Mouse (Mus musculus): Measurements from ENCODE around the gene Kcnq1. TPM values are rescaled to one million over a fixed set of nuclear protein-coding genes. Genes with fewer than 3 reads are reported as not detected.

Gene Kcnq1
- polyA plus RNA-seq, 1 experiment from 2014 or later, result 1.1 TPM

DNA sequence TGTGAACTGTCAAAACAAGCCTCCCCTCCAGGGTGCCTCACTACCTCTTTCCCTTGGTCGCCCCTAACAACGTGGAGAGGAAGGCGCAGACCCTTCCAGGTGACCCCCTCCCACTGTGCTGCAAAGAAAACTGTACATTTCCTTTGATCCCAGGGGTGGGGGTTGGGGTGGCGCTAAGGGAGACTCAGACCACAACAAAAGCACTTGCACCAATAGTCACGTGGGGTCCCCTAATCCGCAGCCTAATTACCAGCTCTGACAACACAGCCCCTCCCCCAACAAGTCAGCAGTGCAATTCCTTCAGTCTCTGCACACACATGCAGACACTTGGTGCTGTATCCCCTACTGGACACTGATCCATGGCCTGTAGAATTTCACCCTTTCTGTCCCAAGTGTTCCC, 361.6 kb downstream of the Kcnq1 start:
- no peaks in the 10 kb centered on the region; the same call in 1 of the 2 replicates for H3K27me3 ChIP-seq (ENCODE audit: control insufficient read depth, insufficient read depth, low read length)
- no peak overlapping the region for H3K9ac ChIP-seq (ENCODE audit: low read length)
- H3K4me3 ChIP-seq (ENCODE audit: low read depth, low read length), result no peak overlapping the region
- H3K4me2 ChIP-seq, result no peak overlapping the region
- ATAC-seq (ENCODE audit: low FRiP score) (peak; percentile 53), DNase-seq (ENCODE audit: low spot score, missing footprints) (peak; percentile 89)
- H3K4me1 ChIP-seq (ENCODE audit: control insufficient read depth, insufficient read depth, low read length), result peaks cover 22% of the 10 kb centered on the region
- no peaks in the 10 kb centered on the region for H3K9me3 ChIP-seq (ENCODE audit: control insufficient read depth, low read length)
- H3K36me3 ChIP-seq (ENCODE audit: control insufficient read depth, insufficient read depth, low read length), result no peaks in the 10 kb centered on the region
- H3K27ac ChIP-seq (ENCODE audit: low read depth, low read length), result no peak overlapping the region
- 7% methylated on average over 6 of the region's 6 CpGs for WGBS

DNA sequence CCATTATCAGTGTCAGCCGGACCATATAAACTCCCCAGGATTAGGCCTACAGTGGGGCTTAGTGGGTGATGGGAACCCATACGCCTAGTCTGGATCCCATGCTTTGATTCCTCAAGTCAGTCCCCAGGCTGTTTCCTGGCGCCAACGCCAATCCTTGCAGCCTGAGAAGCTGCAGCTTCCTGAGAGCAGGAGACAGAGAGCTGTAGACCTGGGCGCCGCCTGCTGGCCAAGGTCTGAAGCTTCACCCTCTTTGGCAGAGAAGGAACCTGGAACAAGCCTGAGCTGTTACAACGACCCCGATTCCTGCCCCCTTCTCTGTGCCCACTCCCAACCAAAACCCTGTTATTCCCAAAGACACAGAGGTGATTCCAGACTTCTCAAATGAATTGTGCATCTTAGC, 363.8 kb downstream of the Kcnq1 start:
- H3K4me3 ChIP-seq (ENCODE audit: low read depth, low read length), result no peak overlapping the region
- WGBS, result 25% methylated on average over 8 of the region's 8 CpGs
- no peak overlapping the region for H3K4me2 ChIP-seq
- H3K27ac ChIP-seq (ENCODE audit: low read depth, low read length), result no peak overlapping the region
- no peaks in the 10 kb centered on the region for H3K36me3 ChIP-seq (ENCODE audit: control insufficient read depth, insufficient read depth, low read length)
- peaks cover 17% of the 10 kb centered on the region for H3K4me1 ChIP-seq (ENCODE audit: control insufficient read depth, insufficient read depth, low read length)
- no peak for ATAC-seq (ENCODE audit: low FRiP score)
- peak; percentile 95 for DNase-seq (ENCODE audit: low spot score, missing footprints)
- H3K27me3 ChIP-seq (ENCODE audit: control insufficient read depth, insufficient read depth, low read length), result no peaks in the 10 kb centered on the region; the same call in 1 of the 2 replicates
- H3K9me3 ChIP-seq (ENCODE audit: control insufficient read depth, low read length), result no peaks in the 10 kb centered on the region
- no peak overlapping the region for H3K9ac ChIP-seq (ENCODE audit: low read length)

DNA sequence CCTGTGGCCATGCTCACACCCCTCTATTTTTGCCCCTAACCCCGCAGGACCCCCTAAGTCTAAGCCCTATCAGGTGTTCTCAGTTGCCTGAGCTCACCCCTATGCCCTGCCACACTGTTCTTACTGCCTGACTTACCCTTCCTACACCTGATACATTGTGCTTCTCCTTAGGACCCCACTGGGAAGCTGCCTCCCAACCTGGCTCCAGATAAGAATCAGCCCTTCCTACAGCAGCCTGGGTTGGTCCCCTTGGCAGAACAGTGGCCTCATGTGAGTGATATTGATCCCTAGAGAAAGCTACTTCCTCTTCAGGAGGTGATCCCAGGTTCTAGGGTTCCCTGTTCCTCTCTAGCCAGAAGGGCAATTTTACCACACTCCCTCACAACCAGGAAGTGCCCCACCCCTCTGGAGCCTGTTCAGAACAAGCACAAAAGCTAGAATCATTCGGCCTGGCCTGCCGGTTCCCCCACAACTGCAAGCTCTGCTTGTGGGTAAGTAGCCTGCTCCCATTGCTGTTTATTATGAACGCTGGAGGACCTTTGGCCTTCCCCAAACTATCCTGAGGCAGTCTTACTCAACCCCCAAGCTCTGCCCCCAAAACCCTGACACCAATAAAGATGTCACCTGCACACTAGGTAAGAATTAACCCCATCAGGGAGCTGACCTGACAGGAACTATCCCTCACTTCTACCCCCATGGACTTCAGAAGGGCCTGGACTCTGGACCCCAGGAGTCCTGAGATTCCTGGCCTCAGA, 367.4 kb downstream of the Kcnq1 start, which contains the start of gene Slc22a18:
Gene Slc22a18, plus strand, starts transcription at position 390 of the 755 bp plus-strand sequence.
- 56% methylated on average over 4 of the region's 4 CpGs for WGBS
- no peaks in the 10 kb centered on the region for H3K36me3 ChIP-seq (ENCODE audit: control insufficient read depth, insufficient read depth, low read length)
- no peaks in the 10 kb centered on the region for H3K9me3 ChIP-seq (ENCODE audit: control insufficient read depth, low read length)
- no peak within 1 kb of the TSS for H3K9ac ChIP-seq (ENCODE audit: low read length)
- no peak within 1 kb of the TSS for H3K4me3 ChIP-seq (ENCODE audit: low read depth, low read length)
- no peaks in the 10 kb centered on the region for H3K27me3 ChIP-seq (ENCODE audit: control insufficient read depth, insufficient read depth, low read length)
- no peaks in the 10 kb centered on the region for H3K4me1 ChIP-seq (ENCODE audit: control insufficient read depth, insufficient read depth, low read length)
- H3K27ac ChIP-seq (ENCODE audit: low read depth, low read length), result no peak within 1 kb of the TSS
- no peak for ATAC-seq (ENCODE audit: low FRiP score)
- no peak for DNase-seq (ENCODE audit: low spot score, missing footprints)
- H3K4me2 ChIP-seq, result no peak within 1 kb of the TSS

DNA sequence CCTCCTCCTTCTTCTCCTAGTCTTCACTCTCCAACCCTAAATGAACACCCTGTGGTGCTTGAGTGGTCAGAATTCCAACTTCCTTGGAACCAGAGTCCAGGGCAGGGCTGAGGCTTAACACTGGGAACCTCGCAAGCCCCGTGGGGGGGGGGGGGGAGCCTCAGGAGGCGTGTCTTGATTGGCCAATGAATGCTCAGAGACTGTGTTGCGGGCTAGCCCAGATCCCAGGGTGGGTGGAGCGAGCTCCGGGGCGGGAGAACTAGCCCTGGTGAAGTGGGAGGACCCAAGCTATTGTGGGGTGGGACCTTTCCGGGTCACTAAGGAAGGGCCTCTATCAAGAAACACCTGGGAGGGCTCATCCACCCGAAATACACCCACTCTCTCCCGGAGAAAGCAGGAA, 368.6 kb downstream of the Kcnq1 start:
- no peak for ATAC-seq (ENCODE audit: low FRiP score)
- 33% methylated on average over 8 of the region's 10 CpGs for WGBS

DNA sequence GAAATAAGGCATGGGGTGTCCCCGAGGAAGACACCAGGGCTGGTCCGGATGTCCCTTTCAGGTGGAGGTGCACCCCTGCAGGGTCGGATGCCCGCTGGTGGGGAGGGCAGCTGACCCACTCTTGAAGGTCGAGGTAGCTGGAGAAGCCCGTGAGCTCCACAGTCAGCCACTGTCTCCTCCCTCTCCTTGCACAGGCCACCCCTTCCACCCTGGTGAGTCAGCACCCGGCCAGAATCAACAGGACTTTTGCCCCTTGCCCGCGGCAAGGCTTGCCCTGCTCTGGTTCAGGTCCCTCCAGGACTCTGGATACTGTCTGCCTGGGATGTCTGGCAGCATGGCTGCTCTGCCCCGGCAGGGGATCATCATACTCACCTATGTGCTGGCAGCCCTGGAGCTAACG, 369.7 kb downstream of the Kcnq1 start:
- 81% methylated on average over 11 of the region's 11 CpGs for WGBS
- no peak for ATAC-seq (ENCODE audit: low FRiP score)
- no peak overlapping the region for H3K9ac ChIP-seq (ENCODE audit: low read length)

More for the DNA sequence above, 368.6 kb downstream of the Kcnq1 start:
- no peak overlapping the region for H3K4me2 ChIP-seq
- no peak overlapping the region for H3K9ac ChIP-seq (ENCODE audit: low read length)
- H3K27me3 ChIP-seq (ENCODE audit: control insufficient read depth, insufficient read depth, low read length), result no peaks in the 10 kb centered on the region
- H3K36me3 ChIP-seq (ENCODE audit: control insufficient read depth, insufficient read depth, low read length), result no peaks in the 10 kb centered on the region
- no peak overlapping the region for H3K4me3 ChIP-seq (ENCODE audit: low read depth, low read length)
- DNase-seq (ENCODE audit: low spot score, missing footprints), result no peak
- no peak overlapping the region for H3K27ac ChIP-seq (ENCODE audit: low read depth, low read length)
- no peaks in the 10 kb centered on the region for H3K4me1 ChIP-seq (ENCODE audit: control insufficient read depth, insufficient read depth, low read length)
- H3K9me3 ChIP-seq (ENCODE audit: control insufficient read depth, low read length), result no peaks in the 10 kb centered on the region

More for the DNA sequence above, 369.7 kb downstream of the Kcnq1 start:
- no peaks in the 10 kb centered on the region for H3K27me3 ChIP-seq (ENCODE audit: control insufficient read depth, insufficient read depth, low read length)
- DNase-seq (ENCODE audit: low spot score, missing footprints), result no peak
- no peaks in the 10 kb centered on the region for H3K36me3 ChIP-seq (ENCODE audit: control insufficient read depth, insufficient read depth, low read length)
- H3K4me3 ChIP-seq (ENCODE audit: low read depth, low read length), result no peak overlapping the region
- H3K9me3 ChIP-seq (ENCODE audit: control insufficient read depth, low read length), result no peaks in the 10 kb centered on the region
- no peak overlapping the region for H3K4me2 ChIP-seq
- H3K27ac ChIP-seq (ENCODE audit: low read depth, low read length), result no peak overlapping the region
- H3K4me1 ChIP-seq (ENCODE audit: control insufficient read depth, insufficient read depth, low read length), result no peaks in the 10 kb centered on the region

Other genes with a start within 250 kb of the Kcnq1 start
- gene Th, start 175.2 kb upstream of the Kcnq1 start, polyA plus RNA-seq (2014; fragmentation: Nextera tagmentation; extraction: Ambion mirVana), result 11.7 TPM in 2 replicates
- 0.38 and 0.65 TPM in 2 replicates for gene Ascl2, start 137.1 kb upstream of the Kcnq1 start, polyA plus RNA-seq (2014; fragmentation: Nextera tagmentation; extraction: Ambion mirVana)
- 5.0 and 6.2 TPM in 2 replicates for gene Tspan32, start 101.3 kb upstream of the Kcnq1 start, polyA plus RNA-seq (2014; fragmentation: Nextera tagmentation; extraction: Ambion mirVana)
- gene Cd81, start 53.6 kb upstream of the Kcnq1 start, polyA plus RNA-seq (2014; fragmentation: Nextera tagmentation; extraction: Ambion mirVana), result 256 and 276 TPM in 2 replicates
- gene Tssc4, start 37.1 kb upstream of the Kcnq1 start, polyA plus RNA-seq (2014; fragmentation: Nextera tagmentation; extraction: Ambion mirVana), result 61.1 and 63.8 TPM in 2 replicates
- 0.57 and 0.70 TPM in 2 replicates for gene Trpm5, start 11.7 kb upstream of the Kcnq1 start, polyA plus RNA-seq (2014; fragmentation: Nextera tagmentation; extraction: Ambion mirVana)

Measured in midbrain, embryonic 11.5 days (tissue).